Mouse (Mus musculus): ENCODE data around the gene 6430531B16Rik. TPM values are rescaled to one million over a fixed set of nuclear protein-coding genes. Genes with fewer than 3 reads are reported as not detected.

The 6430531B16Rik gene
- polyA plus RNA-seq, 1 experiment from 2014 or later: 0.68 TPM

DNA sequence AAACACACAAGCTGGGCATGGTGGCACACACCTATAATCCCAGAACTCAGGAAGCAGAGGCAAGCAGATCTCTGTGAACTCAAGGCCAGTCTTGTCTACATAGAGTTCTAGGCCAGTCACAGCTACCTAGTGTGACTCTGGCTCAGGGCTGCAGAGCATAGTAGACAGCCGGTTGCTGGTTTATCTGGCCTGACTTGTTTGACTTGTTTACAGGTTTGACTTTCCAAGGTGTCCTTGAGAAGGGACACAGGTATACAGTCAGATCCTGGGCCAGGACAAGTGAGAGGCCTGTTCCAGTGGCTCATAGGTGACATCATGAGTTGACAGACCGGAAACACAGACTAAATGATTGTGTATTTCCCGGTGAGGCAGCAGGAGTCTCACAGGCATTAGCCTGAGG is 41.4 kb downstream of the 6430531B16Rik start:
- Histone ChIP-seq H3K4me1 (replicated peaks; ENCODE audit: control insufficient read depth, insufficient read depth, low read length) (no peaks in the 10 kb centered on the region), H3K4me3 (ENCODE audit: low read depth, low read length) (no peak overlapping the region), H3K27ac (ENCODE audit: low read depth, low read length) (no peak overlapping the region), H3K4me2 (replicated peaks; ENCODE audit: low read depth, low read length) (no peak overlapping the region), H3K9ac (ENCODE audit: low read depth, low read length) (no peak overlapping the region), H3K27me3 (ENCODE audit: control insufficient read depth, insufficient read depth, low read length) (no peaks in the 10 kb centered on the region; the same call in none of the 2 replicates), H3K9me3 (ENCODE audit: control insufficient read depth, low read length) (no peaks in the 10 kb centered on the region), H3K36me3 (ENCODE audit: control insufficient read depth, insufficient read depth, low read length) (no peaks in the 10 kb centered on the region)
- DNase-seq (ENCODE audit: low spot score) (no peak), ATAC-seq (ENCODE audit: low FRiP score) (no peak)
- WGBS: 75% methylated on average over 3 of the region's 3 CpGs

DNA sequence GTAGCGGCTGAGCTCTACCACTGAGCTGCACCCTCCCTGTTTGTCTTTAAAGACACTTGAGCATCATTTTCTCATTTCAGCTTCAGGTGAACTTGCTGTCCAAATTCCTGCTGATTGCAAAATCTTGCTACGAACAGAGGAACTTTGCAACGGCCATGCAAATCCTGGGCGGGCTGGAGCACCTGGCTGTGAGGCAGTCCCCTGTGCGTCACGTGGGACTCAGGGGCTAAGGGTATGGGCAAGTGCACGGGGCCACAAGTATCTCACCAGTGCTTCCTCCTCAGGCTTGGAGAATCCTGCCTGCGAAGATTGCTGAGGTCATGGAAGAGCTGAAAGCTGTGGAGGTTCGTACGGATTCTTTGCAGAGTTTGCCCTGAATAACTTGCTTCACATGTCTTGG is 41.9 kb downstream of the 6430531B16Rik start:
- H3K9me3 ChIP-seq (ENCODE audit: control insufficient read depth, low read length): no peaks in the 10 kb centered on the region
- H3K27me3 ChIP-seq (ENCODE audit: control insufficient read depth, insufficient read depth, low read length): no peaks in the 10 kb centered on the region; the same call in none of the 2 replicates
- no peak overlapping the region for H3K4me2 ChIP-seq (replicated peaks; ENCODE audit: low read depth, low read length)
- H3K9ac ChIP-seq (ENCODE audit: low read depth, low read length): no peak overlapping the region
- no peak overlapping the region for H3K27ac ChIP-seq (ENCODE audit: low read depth, low read length)
- H3K36me3 ChIP-seq (ENCODE audit: control insufficient read depth, insufficient read depth, low read length): no peaks in the 10 kb centered on the region
- 83% methylated on average over 10 of the region's 10 CpGs for WGBS
- H3K4me1 ChIP-seq (replicated peaks; ENCODE audit: control insufficient read depth, insufficient read depth, low read length): no peaks in the 10 kb centered on the region
- no peak overlapping the region for H3K4me3 ChIP-seq (ENCODE audit: low read depth, low read length)
- DNase-seq (ENCODE audit: low spot score) (no peak), ATAC-seq (ENCODE audit: low FRiP score) (no peak)

DNA sequence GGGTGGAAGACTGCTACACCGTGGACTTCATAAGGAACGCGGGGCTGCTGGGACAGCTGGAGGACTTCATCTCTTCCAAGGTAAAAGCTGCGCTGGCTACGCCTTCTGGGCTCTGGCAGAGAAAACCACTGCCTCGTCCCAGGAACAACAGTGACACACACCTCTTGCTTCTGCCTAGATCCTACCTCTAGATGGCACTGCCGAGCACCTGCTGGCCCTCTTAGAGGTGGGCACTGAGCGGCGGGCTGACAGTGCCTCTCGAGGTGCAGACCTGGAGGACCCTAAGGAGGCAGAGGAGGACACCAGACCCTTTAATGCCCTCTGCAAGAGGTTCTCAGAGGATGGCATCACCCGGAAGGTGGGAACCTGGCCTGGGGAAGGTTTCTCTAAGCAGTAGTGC is 47.8 kb downstream of the 6430531B16Rik start:
- H3K4me1 ChIP-seq (replicated peaks; ENCODE audit: control insufficient read depth, insufficient read depth, low read length): no peaks in the 10 kb centered on the region
- H3K36me3 ChIP-seq (ENCODE audit: control insufficient read depth, insufficient read depth, low read length): no peaks in the 10 kb centered on the region
- no peak; the same call in 1 of the 2 replicates for ATAC-seq (ENCODE audit: low FRiP score)
- peak; percentile 71 for DNase-seq (ENCODE audit: low spot score)
- no peak overlapping the region for H3K9ac ChIP-seq (ENCODE audit: low read depth, low read length)
- H3K27ac ChIP-seq (ENCODE audit: low read depth, low read length): no peak overlapping the region
- H3K4me3 ChIP-seq (ENCODE audit: low read depth, low read length): no peak overlapping the region
- no peaks in the 10 kb centered on the region for H3K9me3 ChIP-seq (ENCODE audit: control insufficient read depth, low read length)
- H3K27me3 ChIP-seq (ENCODE audit: control insufficient read depth, insufficient read depth, low read length): no peaks in the 10 kb centered on the region
- H3K4me2 ChIP-seq (replicated peaks; ENCODE audit: low read depth, low read length): no peak overlapping the region
- 19% methylated on average over 11 of the region's 11 CpGs for WGBS

MicroRNAs encoded within 50 kb of the gene (microRNA counts, 519-probe panel; counts per million panel counts)
- microRNA mmu-miR-202-3p (not detected), microRNA mmu-miR-202-5p (not detected)

Other genes with a start within 250 kb of the 6430531B16Rik start
- gene Adgra1, start 144.6 kb downstream of the 6430531B16Rik start, polyA plus RNA-seq (2014; fragmentation: Nextera tagmentation; extraction: Ambion mirVana): 14.4 and 16.4 TPM in 2 replicates
- gene Kndc1, start 84.1 kb downstream of the 6430531B16Rik start, polyA plus RNA-seq (2014; fragmentation: Nextera tagmentation; extraction: Ambion mirVana): 1.2 and 1.4 TPM in 2 replicates
- gene Utf1, start 35.0 kb downstream of the 6430531B16Rik start, polyA plus RNA-seq (2014; fragmentation: Nextera tagmentation; extraction: Ambion mirVana): not detected in 2 replicates
- gene Adam8, start 13.8 kb upstream of the 6430531B16Rik start, polyA plus RNA-seq (2014; fragmentation: Nextera tagmentation; extraction: Ambion mirVana): 2.6 and 3.1 TPM in 2 replicates
- gene Zfp511, start 57.6 kb upstream of the 6430531B16Rik start, polyA plus RNA-seq (2014; fragmentation: Nextera tagmentation; extraction: Ambion mirVana): 47.0 and 49.9 TPM in 2 replicates
- 58.1 and 67.4 TPM in 2 replicates for gene Tubgcp2, start 57.9 kb upstream of the 6430531B16Rik start, polyA plus RNA-seq (2014; fragmentation: Nextera tagmentation; extraction: Ambion mirVana)
- 106 and 139 TPM in 2 replicates for gene Msx3, start 70.3 kb upstream of the 6430531B16Rik start, polyA plus RNA-seq (2014; fragmentation: Nextera tagmentation; extraction: Ambion mirVana)
- 11.2 and 12.1 TPM in 2 replicates for gene Caly, start 103.8 kb upstream of the 6430531B16Rik start, polyA plus RNA-seq (2014; fragmentation: Nextera tagmentation; extraction: Ambion mirVana)
- 0.27 TPM in 1 of 2 replicates, not detected in the other for gene Prap1, start 114.6 kb upstream of the 6430531B16Rik start, polyA plus RNA-seq (2014; fragmentation: Nextera tagmentation; extraction: Ambion mirVana)
- gene Fuom, start 123.7 kb upstream of the 6430531B16Rik start, polyA plus RNA-seq (2014; fragmentation: Nextera tagmentation; extraction: Ambion mirVana): 17.7 and 18.4 TPM in 2 replicates
- 15.2 and 15.8 TPM in 2 replicates for gene Paox, start 137.0 kb upstream of the 6430531B16Rik start, polyA plus RNA-seq (2014; fragmentation: Nextera tagmentation; extraction: Ambion mirVana)
- 168 and 184 TPM in 2 replicates for gene Echs1, start 137.7 kb upstream of the 6430531B16Rik start, polyA plus RNA-seq (2014; fragmentation: Nextera tagmentation; extraction: Ambion mirVana)
- gene Mtg1, start 158.8 kb upstream of the 6430531B16Rik start, polyA plus RNA-seq (2014; fragmentation: Nextera tagmentation; extraction: Ambion mirVana): 22.0 and 32.2 TPM in 2 replicates
- gene Sprn, start 176.1 kb upstream of the 6430531B16Rik start, polyA plus RNA-seq (2014; fragmentation: Nextera tagmentation; extraction: Ambion mirVana): 0.94 and 1.9 TPM in 2 replicates
- gene Olfr522, start 186.0 kb upstream of the 6430531B16Rik start, polyA plus RNA-seq (2014; fragmentation: Nextera tagmentation; extraction: Ambion mirVana): not detected in 2 replicates
- gene Olfr523, start 194.5 kb upstream of the 6430531B16Rik start, polyA plus RNA-seq (2014; fragmentation: Nextera tagmentation; extraction: Ambion mirVana): not detected in 2 replicates
- not detected in 2 replicates for gene Olfr524, start 227.2 kb upstream of the 6430531B16Rik start, polyA plus RNA-seq (2014; fragmentation: Nextera tagmentation; extraction: Ambion mirVana)
- not detected in 2 replicates for gene Cd163l1, start 239.5 kb upstream of the 6430531B16Rik start, polyA plus RNA-seq (2014; fragmentation: Nextera tagmentation; extraction: Ambion mirVana)